Mouse (Mus musculus) macrophage (primary cell): ENCODE results near the gene Cst11. TPM values are rescaled to one million over a fixed set of nuclear protein-coding genes. Genes with fewer than 3 reads are reported as not detected.
"Not testable (repeated sequence)": the region's sequence is repeated elsewhere in the genome, so short reads cannot be mapped to it uniquely, and the experiment has no call there.

ENCODE experiments used
- H3K27ac ChIP-seq: fragments of 350-480 bp; formaldehyde crosslinking; 2 replicates; pipeline ENCODE4 v1.9.0; 2021
- H3K36me3 ChIP-seq: fragments of 350-480 bp; formaldehyde crosslinking; 2 replicates; pipeline ENCODE4 v1.9.0; 2021; ENCODE audit errors: inconsistent target
- H3K4me3 ChIP-seq: fragments of 350-480 bp; formaldehyde crosslinking; 2 replicates; pipeline ENCODE4 v1.9.0; 2021; ENCODE audit errors: inconsistent target
- H3K79me2 ChIP-seq: fragments of 350-480 bp; formaldehyde crosslinking; 2 replicates; pipeline ENCODE4 v1.9.0; 2021; ENCODE audit errors: inconsistent target
- WGBS: methylation state at CpG from one replicate; pipeline ENCODE4 v1.1.7; 2026; ENCODE audit warnings: inconsistent platforms; ENCODE audit not compliant: missing documents; 5-methylcytosine and 5-hydroxymethylcytosine counted together
- polyA plus RNA-seq: library from polyadenylated mRNA; stranded (reverse); fragments of 250-400 nt; gene quantifications from 3 replicates; pipeline ENCODE4 v1.2.4, GENCODE M21; 2018; ENCODE audit warnings: inconsistent platforms
- total RNA-seq, 78 experiments: library from RNA; depleted of rRNA; stranded (reverse); fragments of 250-400 nt; gene quantifications; 1 replicate in 9 of 78; 2 replicates in 24 of 78; 3 replicates in 43 of 78; 4 replicates in 2 of 78; pipeline ENCODE4 v1.2.4; 2018; ENCODE audit warnings: inconsistent platforms in 56 of 78

Gene Cst11
- total RNA-seq (2018; cell fraction: chromatin; rRNA removed) = not detected
- not detected for total RNA-seq (2018; cell fraction: cytosol; rRNA removed)
- total RNA-seq (2018; cell fraction: nucleus; rRNA removed) = not detected
- polyA plus RNA-seq = not detected in 3 replicates

GRCm38 (mm10) chr2:148771397-148771796 lies at the start of gene Cst11:
Gene Cst11, minus strand, starts transcription at chr2:148771497.
- WGBS = 100% methylated on average over 3 of the region's 4 CpGs
- H3K79me2 ChIP-seq, H3K27ac ChIP-seq, H3K36me3 ChIP-seq, H3K4me3 ChIP-seq: not testable (repeated sequence)

GRCm38 (mm10) chr2:148819909-148820308 lies 48.6 kb upstream of the Cst11 start, which contains the start of gene Cst13:
Gene Cst13, plus strand, starts transcription at chr2:148820081.
- Histone ChIP-seq H3K4me3 (no peak within 1 kb of the TSS), H3K36me3 (no peaks in the 10 kb centered on the region), H3K27ac (no peak within 1 kb of the TSS), H3K79me2 (no peaks in the 10 kb centered on the region)

- Histone ChIP-seq H3K36me3 (no peaks in the 10 kb centered on the region), H3K79me2 (no peaks in the 10 kb centered on the region), H3K27ac (no peak overlapping the region), H3K4me3 (no peak overlapping the region)
- WGBS = 84% methylated on average over 6 of the region's 6 CpGs
Measured at GRCm38 (mm10) chr2:148806696-148807095, 35.4 kb upstream of the Cst11 start.

GRCm38 (mm10) chr2:148801491-148801921 lies 30.2 kb upstream of the Cst11 start:
- no peak overlapping the region for H3K27ac ChIP-seq
- WGBS = 6% methylated on average over 3 of the region's 3 CpGs

GRCm38 (mm10) chr2:148798485-148798884 lies 27.2 kb upstream of the Cst11 start, which contains the start of gene Cst8:
Gene Cst8, plus strand, starts transcription at chr2:148798785.
- no peaks in the 10 kb centered on the region for H3K36me3 ChIP-seq
- no peak within 1 kb of the TSS for H3K27ac ChIP-seq
- no peaks in the 10 kb centered on the region for H3K79me2 ChIP-seq
- no peak within 1 kb of the TSS for H3K4me3 ChIP-seq
- 87% methylated on average over 1 of the region's 1 CpGs for WGBS

More at GRCm38 (mm10) chr2:148801491-148801921, 30.2 kb upstream of the Cst11 start:
- Histone ChIP-seq H3K4me3 (no peak overlapping the region), H3K79me2 (no peaks in the 10 kb centered on the region), H3K36me3 (no peaks in the 10 kb centered on the region)

- Histone ChIP-seq H3K79me2 (no peaks in the 10 kb centered on the region), H3K4me3 (no peak within 1 kb of the TSS), H3K27ac (no peak within 1 kb of the TSS), H3K36me3 (no peaks in the 10 kb centered on the region)
- WGBS = 92% methylated on average over 6 of the region's 6 CpGs
Measured at GRCm38 (mm10) chr2:148789142-148789541, 17.8 kb upstream of the Cst11 start, which contains the start of gene Cst12. Gene Cst12, plus strand, starts transcription at chr2:148789361.

GRCm38 (mm10) chr2:148781709-148782108 lies 10.4 kb upstream of the Cst11 start, which contains the start of gene 8030411F24Rik:
Gene 8030411F24Rik, plus strand, starts transcription at chr2:148782009.
- H3K27ac ChIP-seq = no peak within 1 kb of the TSS
- no peaks in the 10 kb centered on the region for H3K79me2 ChIP-seq
- 42% methylated on average over 1 of the region's 1 CpGs for WGBS
- no peak within 1 kb of the TSS for H3K4me3 ChIP-seq
- no peaks in the 10 kb centered on the region for H3K36me3 ChIP-seq

GRCm38 (mm10) chr2:148763648-148764388 lies 7.5 kb downstream of the Cst11 start:
- Histone ChIP-seq H3K79me2 (no peaks in the 10 kb centered on the region), H3K36me3 (no peaks in the 10 kb centered on the region), H3K27ac (peak overlapping the region; percentile 36; the same call in 1 of the 2 replicates), H3K4me3 (no peak overlapping the region)
- WGBS = 93% methylated on average over 1 of the region's 1 CpGs

GRCm38 (mm10) chr2:148754310-148754846 lies 16.9 kb downstream of the Cst11 start:
- 11% methylated on average over 1 of the region's 1 CpGs for WGBS
- Histone ChIP-seq H3K4me3 (no peak overlapping the region), H3K27ac (0 out of 2 replicates have a peak overlapping the region, but pooled peaks have one; percentile 5), H3K79me2 (no peaks in the 10 kb centered on the region), H3K36me3 (no peaks in the 10 kb centered on the region)

GRCm38 (mm10) chr2:148751893-148752813 lies 19.1 kb downstream of the Cst11 start:
- H3K4me3 ChIP-seq = peak overlapping the region; percentile 26
- H3K27ac ChIP-seq = no peak overlapping the region
- H3K79me2 ChIP-seq = no peaks in the 10 kb centered on the region
- no peaks in the 10 kb centered on the region for H3K36me3 ChIP-seq
- 17% methylated on average over 15 of the region's 15 CpGs for WGBS

GRCm38 (mm10) chr2:148750058-148750457 lies 21.2 kb downstream of the Cst11 start, which contains the start of gene Cstl1:
Gene Cstl1, plus strand, starts transcription at chr2:148750358.
- H3K79me2 ChIP-seq = no peaks in the 10 kb centered on the region
- H3K4me3 ChIP-seq = no peak within 1 kb of the TSS
- WGBS = 100% methylated on average over 1 of the region's 1 CpGs
- no peak within 1 kb of the TSS for H3K27ac ChIP-seq
- H3K36me3 ChIP-seq = no peaks in the 10 kb centered on the region

GRCm38 (mm10) chr2:148743846-148744407 lies 27.4 kb downstream of the Cst11 start:
- H3K27ac ChIP-seq = no peak overlapping the region
- no peak overlapping the region for H3K4me3 ChIP-seq
- H3K36me3 ChIP-seq = no peaks in the 10 kb centered on the region
- no peaks in the 10 kb centered on the region for H3K79me2 ChIP-seq
- 70% methylated on average over 3 of the region's 3 CpGs for WGBS

- WGBS = 93% methylated on average over 3 of the region's 3 CpGs
- Histone ChIP-seq H3K36me3 (no peaks in the 10 kb centered on the region), H3K4me3 (no peak overlapping the region), H3K79me2 (no peaks in the 10 kb centered on the region), H3K27ac (no peak overlapping the region)
Measured at GRCm38 (mm10) chr2:148743001-148743400, 28.3 kb downstream of the Cst11 start.
